Mouse (Mus musculus): ENCODE data around the gene Rasl12. TPM values are rescaled to one million over a fixed set of nuclear protein-coding genes. Genes with fewer than 3 reads are reported as not detected.

Rasl12 gene
- 1 to 10 TPM; 8.7 to 9.2 TPM for total RNA-seq (2021)
- long read RNA-seq, experiment 1, transcript Rasl12-201 (5 exons, 2,390 nt), result major isoform, 11 of 16 reads
- long read RNA-seq, experiment 1, partial matches to known transcripts, result 0 of 16 reads
- long read RNA-seq, experiment 1, other reads (novel, unspliced or antisense), result 1 of 16 reads
- long read RNA-seq, experiment 2, transcript Rasl12-201 (5 exons, 2,390 nt), result major isoform, 11 of 16 reads
- long read RNA-seq, experiment 2, partial matches to known transcripts, result 0 of 16 reads
- long read RNA-seq, experiment 2, other reads (novel, unspliced or antisense), result 3 of 16 reads

DNA sequence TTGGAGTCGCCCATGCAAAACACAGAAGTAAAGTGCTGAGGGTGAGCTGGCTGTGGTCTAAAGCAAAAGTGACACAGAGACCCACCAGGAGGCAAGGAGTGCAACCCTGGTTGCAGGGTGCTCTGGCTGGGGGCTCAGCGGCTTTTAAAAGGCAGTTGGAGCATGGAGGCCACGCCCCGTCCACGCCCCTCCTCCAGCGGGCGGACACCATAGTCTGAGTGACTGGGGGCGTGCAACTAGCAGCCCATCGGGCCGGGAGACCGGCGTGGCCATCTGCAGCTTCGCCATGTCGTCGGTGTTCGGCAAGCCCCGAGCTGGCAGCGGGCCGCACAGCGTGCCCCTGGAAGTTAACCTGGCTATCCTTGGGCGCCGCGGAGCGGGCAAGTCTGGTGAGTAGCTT, at the start of gene Rasl12:
Gene Rasl12 (plus strand): TSS at position 228 of the 400 bp plus-strand sequence.
- DNase-seq (ENCODE audit: low spot score in 2 of 2), result peak; percentile 53 to 71

DNA sequence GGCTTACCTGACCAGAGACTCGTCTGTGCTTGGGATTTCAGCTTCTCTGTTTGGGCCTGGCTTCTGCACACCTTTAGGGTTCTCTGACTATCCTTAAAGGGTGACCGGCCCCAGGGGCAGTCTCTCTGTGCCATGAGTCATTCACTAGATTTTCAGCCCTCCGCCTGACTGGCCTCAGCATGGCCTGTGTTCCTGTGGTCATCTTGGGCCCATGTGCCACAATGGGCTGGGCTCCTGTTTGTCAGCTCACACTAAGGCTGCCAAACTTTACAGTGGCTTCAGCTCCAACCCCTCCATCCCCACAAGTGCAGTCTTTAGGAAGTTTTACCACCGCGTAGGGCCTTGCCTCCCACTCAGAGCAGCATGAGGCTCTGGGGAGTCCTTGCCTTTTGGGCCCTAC, 45.1 kb upstream of the Rasl12 start:
- DNase-seq (ENCODE audit: low spot score in 2 of 2), result no peak

DNA sequence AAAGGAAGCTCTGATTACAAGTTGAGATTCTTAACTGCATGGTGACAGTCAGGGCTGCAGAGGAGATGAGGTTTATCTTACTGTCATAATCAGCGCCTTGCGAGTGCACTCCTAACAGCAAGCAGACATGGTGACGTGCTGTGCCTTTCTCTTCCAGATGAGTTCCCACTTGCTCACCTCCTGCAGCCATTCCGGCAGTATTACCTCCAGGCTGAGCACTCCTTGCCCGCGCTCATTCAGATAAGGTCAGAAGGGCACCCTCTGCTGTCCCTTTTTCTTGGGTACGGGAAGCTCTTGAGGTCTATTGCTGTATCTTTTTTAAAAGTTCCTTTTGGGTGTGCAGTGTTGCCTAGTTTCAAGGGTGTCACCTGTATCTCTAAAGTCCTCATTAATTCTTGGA, 41.7 kb upstream of the Rasl12 start:
- DNase-seq (ENCODE audit: low spot score in 2 of 2), result no peak

DNA sequence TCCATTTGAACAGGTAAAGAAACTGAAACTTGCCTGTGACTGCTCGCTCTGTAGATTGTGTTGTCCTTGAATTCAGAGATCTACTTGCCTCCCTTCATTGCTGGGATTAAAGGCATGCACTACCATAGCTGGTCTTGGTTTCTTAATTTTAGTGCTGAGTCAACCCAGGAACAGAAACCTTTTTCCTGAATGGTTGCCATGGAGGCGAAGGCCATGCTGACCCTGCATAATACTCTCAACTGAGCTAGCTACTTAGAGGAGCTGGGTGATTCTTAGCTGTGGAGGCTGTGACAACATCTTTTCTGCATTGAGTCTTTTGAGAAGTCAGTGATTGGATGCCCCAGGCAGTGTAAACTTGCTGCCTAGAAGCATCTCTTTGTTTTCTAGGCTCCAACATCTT, 41.3 kb upstream of the Rasl12 start:
- DNase-seq (ENCODE audit: low spot score in 2 of 2), result no peak

DNA sequence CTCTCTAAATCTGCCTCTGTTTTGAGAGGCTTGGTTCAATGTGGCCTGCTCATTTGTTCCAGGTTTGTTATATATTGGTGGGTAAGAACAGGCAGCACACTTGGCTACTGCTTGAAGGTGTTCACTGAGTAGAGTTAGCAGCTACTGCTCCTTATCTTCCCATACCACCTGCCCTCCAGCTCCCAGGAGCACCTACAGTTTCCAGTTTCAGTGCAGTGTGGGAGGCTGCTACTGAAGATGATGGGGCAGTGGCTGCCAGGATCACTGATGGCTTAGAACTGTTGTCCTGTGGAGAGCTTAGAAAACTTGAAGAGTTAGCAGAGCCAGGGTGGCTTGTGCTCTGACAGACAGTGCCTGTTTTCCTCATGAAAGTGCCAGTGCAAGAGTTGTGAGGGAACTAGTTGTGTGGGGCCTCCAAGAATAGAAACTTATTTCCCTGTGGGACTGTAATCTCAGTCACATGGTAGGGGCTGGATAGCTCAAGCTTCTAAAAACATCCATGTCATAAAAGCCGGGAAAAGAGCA, 39.3 kb upstream of the Rasl12 start:
- no peak for DNase-seq (ENCODE audit: low spot score in 2 of 2)

DNA sequence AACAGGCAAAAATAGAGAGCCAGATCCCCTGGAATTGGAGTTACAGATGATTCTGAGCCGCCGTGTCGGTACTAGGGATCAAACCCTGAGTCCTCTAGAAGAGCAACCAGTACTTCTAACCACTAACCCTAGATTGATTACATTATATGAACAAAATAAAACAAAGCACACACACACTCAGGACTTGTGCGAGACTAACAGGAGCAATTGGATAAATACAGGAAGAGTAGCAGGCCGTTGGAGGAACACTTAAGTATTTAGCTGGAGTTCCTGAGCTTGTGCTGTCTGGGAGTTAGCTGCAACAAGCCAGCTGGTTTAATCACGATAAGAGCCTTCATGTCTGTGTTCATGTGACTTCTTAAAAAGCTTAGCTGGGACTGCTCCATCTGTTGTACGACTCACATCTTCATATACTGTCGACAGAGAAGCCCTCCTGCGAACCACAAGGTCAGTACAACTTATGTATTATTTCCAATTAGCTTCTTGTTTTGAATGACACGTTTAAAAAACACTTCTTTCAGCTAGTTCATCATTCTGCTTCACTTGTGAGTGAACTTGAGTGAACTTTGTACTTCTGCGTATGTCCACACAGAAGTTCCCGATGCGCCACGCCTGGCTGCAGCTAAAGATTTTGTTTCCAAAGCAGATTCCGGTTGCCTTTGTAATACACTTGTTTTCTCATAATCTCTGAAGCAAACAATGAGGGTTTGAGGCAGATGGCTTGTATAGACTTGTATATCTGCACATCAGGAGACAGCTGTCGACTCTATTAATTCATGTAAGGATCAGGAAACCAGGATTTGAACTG, 37.5 kb upstream of the Rasl12 start, which contains the start of gene Ubap1l:
Gene Ubap1l (plus strand): TSS at position 401 of the 808 bp plus-strand sequence.
- no peak for DNase-seq (ENCODE audit: low spot score in 2 of 2)

DNA sequence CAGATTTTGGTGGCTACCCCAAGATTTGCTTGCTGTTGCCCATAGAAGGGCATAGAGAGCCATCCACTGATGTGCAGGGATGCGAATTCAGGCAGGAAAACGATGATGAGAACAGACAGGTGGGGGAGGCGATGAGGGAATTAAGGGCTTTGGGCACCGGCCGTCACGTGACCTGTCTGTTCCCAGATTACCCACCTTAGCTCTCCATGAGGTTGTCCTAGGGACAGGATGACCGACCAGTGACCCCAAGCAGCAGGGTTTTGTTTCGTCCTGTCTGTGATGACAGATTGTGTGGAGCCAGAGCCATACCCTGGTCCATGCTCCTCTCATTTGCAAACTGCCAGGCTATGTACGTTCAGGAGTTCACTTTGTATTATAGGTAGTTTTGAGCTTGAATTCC, 34.6 kb upstream of the Rasl12 start:
- DNase-seq (ENCODE audit: low spot score in 2 of 2), result no peak

DNA sequence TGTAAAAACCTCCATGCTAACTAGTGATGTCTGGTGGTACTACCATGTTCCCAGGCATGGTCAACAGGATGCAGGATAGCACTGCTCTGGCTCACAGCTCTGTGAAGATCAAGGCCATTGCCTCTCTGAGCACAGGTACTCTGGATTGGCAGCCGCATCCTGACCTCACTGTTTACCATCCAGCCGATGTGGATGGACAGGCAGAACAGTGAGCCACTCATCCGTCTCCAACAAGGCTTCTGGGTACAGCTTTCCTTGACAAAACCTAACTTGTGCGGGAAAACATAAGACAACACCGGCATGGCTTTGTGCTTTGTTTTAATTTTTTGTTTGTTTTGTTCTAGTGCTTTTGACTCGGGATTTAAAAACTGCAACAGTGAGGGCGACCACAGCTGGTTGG, 32.6 kb upstream of the Rasl12 start:
- DNase-seq (ENCODE audit: low spot score in 2 of 2), result no peak

DNA sequence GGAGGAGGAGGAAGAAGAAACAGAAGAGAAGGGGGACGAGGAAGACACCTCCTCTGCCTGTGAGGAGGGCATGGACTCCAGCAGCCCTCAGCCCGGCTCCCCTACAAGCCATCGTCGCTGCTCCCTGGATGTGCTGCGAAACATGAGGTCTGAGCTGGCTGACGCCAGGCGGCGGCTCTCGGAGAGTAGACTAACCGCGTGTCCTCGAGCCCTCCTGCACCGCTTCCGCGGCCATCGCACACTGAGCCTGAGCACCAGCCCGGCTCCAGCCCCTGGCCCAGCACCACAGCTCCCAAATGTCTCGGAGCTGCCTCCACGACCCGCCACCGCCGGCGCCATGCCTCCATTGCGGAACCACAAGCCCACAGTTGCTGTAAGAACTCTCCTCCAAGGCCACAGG, 26.6 kb upstream of the Rasl12 start:
- no peak for DNase-seq (ENCODE audit: low spot score in 2 of 2)

DNA sequence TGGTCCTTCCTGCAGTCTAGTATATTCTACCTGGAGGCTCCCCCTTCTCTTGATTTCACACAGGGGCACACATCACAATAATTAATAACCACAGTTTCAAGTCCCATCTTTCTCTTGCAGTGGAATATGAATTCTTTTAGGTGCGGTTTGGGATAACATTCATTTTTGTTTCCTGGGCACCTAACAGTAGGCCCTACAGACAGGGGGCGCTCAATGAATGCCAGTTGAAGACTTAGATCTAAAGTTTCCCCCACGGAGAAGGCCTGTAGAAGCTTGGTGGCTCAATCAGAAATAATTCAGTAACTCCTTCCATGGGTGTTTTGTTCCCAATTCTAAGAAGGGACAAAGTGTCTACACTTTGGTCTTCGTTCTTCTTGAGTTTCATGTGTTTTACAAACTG, 25.9 kb upstream of the Rasl12 start:
- DNase-seq (ENCODE audit: low spot score in 2 of 2), result no peak

DNA sequence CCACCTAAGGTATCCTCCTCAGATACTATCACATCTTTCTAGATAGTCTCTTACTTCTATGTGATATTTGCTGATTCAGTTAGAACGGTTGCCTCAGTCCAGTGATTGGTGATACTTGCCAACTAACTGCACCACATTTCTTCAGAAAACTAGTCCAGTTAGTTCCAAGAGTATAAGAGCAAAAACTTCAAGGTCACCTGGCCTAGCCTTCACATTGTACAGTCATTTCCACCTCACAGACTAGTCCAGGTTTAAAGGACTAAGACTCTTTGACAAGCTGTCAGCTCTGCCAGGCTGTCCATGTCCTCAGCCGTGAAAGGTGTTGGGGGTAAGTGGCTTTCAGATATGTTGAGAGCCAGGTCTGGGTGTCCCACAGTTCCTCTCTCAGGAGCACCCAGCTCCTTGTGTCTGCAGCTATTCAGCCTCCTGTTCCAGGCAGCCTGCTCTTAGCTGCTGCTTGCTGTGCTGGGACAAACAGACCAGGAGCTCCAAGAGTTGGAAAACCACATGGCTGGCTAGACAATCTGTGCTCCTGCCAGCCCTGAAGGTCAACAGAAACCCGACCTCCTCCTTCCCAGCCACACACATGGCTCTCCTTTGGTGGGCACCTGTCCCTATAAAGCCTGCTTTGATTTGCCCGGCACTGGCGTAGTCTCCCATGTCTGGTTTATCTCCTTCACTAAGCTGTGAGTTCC, 23.7 kb upstream of the Rasl12 start:
- no peak for DNase-seq (ENCODE audit: low spot score in 2 of 2)

DNA sequence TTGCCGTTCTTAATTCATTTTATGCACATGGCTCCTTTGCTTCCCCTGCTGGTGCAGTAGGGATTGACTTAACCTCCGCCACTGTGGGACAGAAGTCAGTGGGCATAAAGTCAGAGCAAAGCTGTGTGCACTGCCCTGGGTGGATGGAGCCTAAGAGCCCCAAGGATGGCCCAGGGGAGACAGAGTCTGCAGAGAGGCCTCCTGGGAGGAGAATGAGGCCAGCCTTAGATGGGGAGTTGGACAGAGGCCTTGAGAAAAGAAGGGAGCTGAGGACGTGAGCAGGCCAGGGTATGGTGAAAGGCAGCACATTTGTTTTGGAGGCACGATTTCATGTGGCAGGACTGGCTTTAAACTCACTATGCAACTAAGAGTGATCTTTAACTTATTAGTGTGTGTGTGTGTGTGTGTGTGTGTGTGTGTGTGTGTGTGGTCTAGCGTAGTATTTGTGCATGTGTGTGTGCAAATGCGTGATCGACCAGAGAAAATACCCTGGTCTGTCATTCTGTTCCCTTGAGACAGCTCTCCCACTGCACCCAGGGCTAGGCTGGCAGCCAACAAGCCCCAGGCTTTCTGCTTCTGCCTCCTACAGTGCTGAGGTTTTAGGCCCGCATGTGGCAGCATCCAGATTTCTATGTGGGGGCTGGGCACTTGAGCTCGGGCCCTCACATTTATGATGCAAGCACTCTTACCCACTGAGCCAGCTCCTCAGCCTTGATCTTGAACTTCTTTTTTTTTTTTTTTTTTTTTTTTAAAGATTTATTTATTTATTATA, 23.0 kb upstream of the Rasl12 start:
- DNase-seq (ENCODE audit: low spot score in 2 of 2), result no peak

DNA sequence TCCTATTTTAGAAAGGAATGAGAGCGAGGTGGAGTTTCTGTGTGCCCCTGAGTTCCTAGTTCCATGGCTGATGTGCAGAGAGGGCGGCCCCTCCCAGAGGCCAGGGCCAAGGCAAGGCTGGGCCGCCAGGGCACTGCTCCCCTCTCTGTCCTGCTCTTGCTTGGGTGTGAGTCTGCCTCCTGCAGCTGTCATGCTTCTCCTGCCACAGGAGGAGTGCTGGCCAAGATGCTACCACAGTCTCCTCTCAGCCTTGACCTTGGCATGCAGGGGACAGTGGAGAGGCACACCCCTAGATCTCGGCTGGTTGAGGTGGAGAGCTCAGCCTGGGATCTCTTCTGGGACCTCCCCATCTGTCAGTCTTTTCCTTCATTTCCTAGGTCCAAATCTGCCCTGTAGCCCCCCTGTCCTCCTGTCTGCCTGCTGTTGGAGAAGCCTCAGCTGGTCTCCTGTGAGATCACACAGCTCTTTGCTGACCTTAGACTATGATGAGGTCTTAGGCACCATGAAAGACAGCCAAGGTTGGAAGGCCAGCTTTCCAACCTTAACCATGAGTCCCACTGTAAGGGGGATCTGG, 17.2 kb upstream of the Rasl12 start:
- DNase-seq (ENCODE audit: low spot score in 2 of 2), result no peak

DNA sequence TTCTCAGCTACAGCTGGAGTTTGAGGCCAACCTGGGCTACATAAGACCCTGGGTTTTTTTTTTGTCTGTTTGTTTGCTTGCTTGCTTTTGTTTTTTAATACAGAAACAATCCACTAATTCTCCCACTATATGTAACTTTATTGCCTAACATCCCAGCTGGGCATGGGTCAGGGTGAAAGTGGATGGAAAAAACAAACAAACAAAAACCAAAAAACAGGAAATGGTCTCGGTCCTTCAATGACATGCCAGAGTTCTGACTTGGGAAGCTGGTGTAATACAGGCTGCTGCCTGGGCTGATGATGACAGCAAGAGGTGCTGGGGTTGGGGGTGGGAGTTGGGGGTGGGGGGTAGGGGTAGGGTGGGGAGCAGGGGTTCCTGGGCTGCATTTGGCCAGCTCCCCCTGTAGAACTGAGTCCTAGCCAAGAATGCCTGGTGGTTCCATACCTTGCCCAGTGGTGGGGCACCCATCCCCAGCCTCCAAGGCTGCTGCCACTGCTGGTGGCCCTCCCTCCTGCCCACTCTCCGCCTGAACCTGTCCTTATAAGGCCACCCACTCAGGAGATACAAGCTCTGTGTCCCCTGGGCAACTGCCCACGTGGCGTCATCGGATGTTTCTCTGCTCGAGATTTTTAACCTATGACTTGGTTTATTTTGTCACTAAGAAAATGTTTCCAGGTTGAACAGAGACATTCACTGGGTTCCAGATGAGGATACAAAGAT, 16.1 kb upstream of the Rasl12 start:
- DNase-seq (ENCODE audit: low spot score in 2 of 2), result no peak

DNA sequence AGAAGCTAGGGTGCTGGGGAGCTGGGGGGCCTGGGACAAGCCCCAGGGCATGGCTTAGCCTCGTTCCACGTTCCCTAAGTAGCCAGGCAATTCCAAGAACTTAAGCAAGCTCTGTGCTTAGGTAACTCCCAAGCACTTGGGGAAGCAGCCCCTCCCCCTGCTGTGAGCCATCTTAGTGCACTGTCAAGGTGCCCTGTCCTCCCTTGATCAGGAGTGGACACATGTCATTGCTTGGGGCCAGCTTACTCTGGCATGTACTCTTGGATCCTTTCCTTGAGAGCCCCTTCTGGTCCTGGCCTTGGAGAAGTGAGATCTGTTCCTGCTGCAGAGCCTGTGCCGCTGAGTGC, 15.6 kb upstream of the Rasl12 start:
- DNase-seq (ENCODE audit: low spot score in 2 of 2), result no peak

DNA sequence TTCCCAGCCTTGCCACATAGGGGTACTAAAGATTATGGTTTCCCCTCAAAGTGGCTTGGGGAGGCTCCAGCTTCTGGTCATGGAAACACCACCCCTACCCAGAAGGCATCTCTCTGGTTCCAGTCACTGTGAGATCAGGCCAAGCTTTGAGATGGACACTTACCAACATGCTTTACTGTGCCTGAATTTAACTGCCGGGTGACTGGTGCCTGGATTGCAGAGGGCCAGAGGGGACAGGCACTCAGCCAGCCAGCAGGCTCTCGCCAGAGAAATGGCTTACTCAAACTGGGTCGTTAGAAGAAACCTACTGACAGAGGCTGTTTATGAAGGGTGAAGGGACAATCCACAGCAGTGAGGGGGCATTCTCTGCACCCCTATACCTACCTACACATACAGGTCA, 14.0 kb upstream of the Rasl12 start:
- no peak for DNase-seq (ENCODE audit: low spot score in 2 of 2)

DNA sequence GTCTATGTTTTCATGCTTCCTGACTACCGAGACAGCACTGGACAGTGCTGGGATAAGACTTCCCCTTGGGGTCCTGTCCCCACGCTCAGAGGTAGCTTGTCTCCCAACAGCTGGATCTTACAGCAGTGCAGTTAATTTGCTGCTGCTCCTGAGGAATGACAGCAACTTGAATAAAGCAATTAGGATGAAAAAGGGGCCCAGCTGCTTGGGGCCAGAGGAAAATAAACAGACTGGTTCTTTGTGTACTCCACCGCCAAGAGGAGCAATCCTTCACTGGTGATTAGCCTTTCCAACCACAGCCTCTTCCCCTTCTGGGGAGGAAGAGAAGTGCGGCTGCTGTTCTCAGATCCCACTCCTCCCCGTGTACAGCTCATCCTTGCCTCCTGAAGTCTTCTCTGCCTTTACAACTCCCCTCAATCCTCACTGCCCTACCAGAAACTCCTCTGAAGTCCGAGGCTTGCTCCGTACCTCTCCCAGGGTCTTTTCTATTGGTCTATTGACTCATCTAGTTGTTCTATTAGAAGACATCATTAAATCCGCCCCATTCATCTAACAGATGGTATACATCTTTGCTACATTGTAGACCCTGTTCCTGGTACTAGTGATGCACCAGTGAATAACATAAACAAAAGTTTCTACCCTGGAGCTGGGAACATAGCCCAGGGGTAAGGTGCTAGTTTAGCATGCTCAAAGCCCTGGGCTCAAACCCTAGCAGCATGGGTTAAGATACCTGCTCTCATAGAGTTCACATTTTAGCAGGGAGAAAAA, 11.7 kb upstream of the Rasl12 start:
- no peak for DNase-seq (ENCODE audit: low spot score in 2 of 2)

DNA sequence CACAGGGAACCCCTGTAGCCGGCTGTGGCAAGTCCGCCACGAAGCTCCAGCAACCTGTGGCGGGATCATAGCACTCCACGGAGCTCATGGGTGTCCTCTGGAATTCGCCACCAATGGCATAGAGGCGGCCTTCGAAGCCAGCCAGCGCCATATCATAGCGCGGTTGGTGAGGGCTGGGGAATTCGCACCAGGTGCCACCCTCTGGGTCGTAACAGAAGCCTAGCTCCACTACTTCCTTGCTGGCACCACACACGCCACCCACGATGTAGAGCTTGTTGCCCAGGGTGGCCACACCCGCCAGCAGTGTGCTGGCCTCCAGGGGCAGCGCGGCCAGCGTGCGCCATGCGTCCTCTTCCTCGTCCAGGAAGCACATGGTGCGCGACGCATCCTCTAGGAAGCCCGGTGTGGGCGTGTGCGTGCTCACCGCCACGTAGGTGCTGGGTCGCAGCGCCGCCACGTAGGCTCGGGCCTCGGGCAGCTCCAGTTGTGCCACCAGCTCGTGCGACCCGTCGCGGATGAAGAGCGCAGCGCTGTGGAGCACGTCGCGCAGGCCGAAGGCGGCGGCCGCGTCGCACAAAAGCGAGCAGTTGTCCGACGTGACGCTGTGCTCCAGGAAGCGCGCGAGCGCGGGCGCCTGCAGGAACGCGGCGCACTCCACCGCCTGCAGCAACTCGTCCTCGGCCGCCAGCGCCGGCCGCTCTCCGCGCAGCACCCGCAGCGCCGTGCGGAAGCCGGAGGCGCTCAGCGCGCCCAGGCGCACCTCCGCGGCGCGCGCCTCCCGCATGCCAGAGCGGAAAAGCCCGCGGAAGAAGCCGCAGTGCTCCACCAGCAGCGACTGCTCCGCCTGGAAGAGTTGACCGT, 7.3 kb upstream of the Rasl12 start:
- no peak for DNase-seq (ENCODE audit: low spot score in 2 of 2)

DNA sequence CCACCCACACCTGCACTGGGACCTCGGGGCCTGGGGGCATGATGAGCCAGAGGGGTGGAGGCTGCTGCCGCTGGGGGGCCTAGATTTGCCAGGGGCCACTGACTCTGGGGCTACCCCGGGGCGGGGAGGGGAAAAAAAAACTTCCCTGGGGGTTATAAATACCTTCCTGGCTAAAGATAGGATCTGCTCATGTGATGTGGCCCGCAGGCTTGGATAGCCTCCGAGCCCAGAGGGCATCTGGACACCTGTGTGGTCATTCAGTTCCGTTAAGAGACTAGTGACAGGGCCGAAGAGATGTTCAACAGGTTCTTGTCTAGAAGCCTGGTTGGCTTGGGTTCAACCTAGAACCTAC, 6.7 kb upstream of the Rasl12 start, which contains the start of gene Kbtbd13:
Gene Kbtbd13 (minus strand): TSS at position 40 of the 352 bp plus-strand sequence.
- no peak for DNase-seq (ENCODE audit: low spot score in 2 of 2)

Data from gastrocnemius, postnatal 4 days (tissue).